Comparison of ENCODE assay signal across 8 mouse cellular contexts in genomic region chr11:35948457-35948881, GRCm38 (mm10). TPM values are rescaled to one million over a fixed set of nuclear protein-coding genes. Genes with fewer than 3 reads are reported as not detected.
DNase-seq lines count a peak whose midpoint lies in the region; ATAC-seq lines count a peak whose summit lies in the region.
"Had no signal": no experiment of that assay in that cellular context is flagged by ENCODE, and none has a peak within 500 bp of the region (broad histone marks: within the 10 kb centered on the region; RNA-seq: fewer than 3 reads in every experiment).

No protein-coding gene starts in this region.

- H3K27me3 ChIP-seq in midbrain, embryonic 10.5 days (ENCODE audit: low read depth, poor library complexity, severe bottlenecking) = no peaks in the 10 kb centered on the region
- H3K27me3 ChIP-seq in midbrain, embryonic 16.5 days (ENCODE audit: control insufficient read depth, insufficient read depth, low read depth, low read length) = no peaks in the 10 kb centered on the region
- no peaks in the 10 kb centered on the region for H3K27me3 ChIP-seq in hindbrain, embryonic 14.5 days (ENCODE audit: control insufficient read depth, insufficient read depth, low read length)
- H3K27me3 ChIP-seq in midbrain, embryonic 14.5 days (ENCODE audit: control insufficient read depth, insufficient read depth, low read length) = no peaks in the 10 kb centered on the region

- no peaks in the 10 kb centered on the region for H3K36me3 ChIP-seq in midbrain, embryonic 10.5 days
- H3K36me3 ChIP-seq in midbrain, embryonic 16.5 days (ENCODE audit: control insufficient read depth, insufficient read depth, low read length) = no peaks in the 10 kb centered on the region
- H3K36me3 ChIP-seq in hindbrain, embryonic 14.5 days (replicated peaks; ENCODE audit: control insufficient read depth, insufficient read depth) = no peaks in the 10 kb centered on the region
- H3K36me3 ChIP-seq in midbrain, embryonic 14.5 days (ENCODE audit: control insufficient read depth, insufficient read depth, low read length) = no peaks in the 10 kb centered on the region

- H3K4me3 ChIP-seq in midbrain, embryonic 10.5 days = no peak overlapping the region
- no peak overlapping the region for H3K4me3 ChIP-seq in midbrain, embryonic 16.5 days (ENCODE audit: low read depth, low read length)
- H3K4me3 ChIP-seq in hindbrain, embryonic 14.5 days (replicated peaks; ENCODE audit: low read length) = no peak overlapping the region
- no peak overlapping the region for H3K4me3 ChIP-seq in midbrain, embryonic 14.5 days (replicated peaks; ENCODE audit: low read depth, low read length)

- H3K4me1 ChIP-seq in midbrain, embryonic 10.5 days = peaks cover 51% of the 10 kb centered on the region
- H3K4me1 ChIP-seq in midbrain, embryonic 16.5 days (ENCODE audit: control insufficient read depth, insufficient read depth, low read length) = peaks cover 3% of the 10 kb centered on the region
- 0 out of 2 replicates have a peak, but pooled peaks cover 4% of the 10 kb centered on the region for H3K4me1 ChIP-seq in hindbrain, embryonic 14.5 days (replicated peaks; ENCODE audit: control insufficient read depth, insufficient read depth, low read length)
- peaks cover 9% of the 10 kb centered on the region; the same call in 1 of the 2 replicates for H3K4me1 ChIP-seq in midbrain, embryonic 14.5 days (ENCODE audit: control insufficient read depth, insufficient read depth, low read length)

- peak; percentile 55 for DNase-seq in midbrain, embryonic 10.5 days (ENCODE audit: low spot score)
- peak; percentile 58 for DNase-seq in embryo, embryonic 11 days
- DNase-seq in hindbrain, embryonic 14.5 days (ENCODE audit: low spot score) = no peak
- DNase-seq in midbrain, embryonic 14.5 days = peak; percentile 35
- DNase-seq in c-Kit-positive CD71-positive TER-119-positive erythroid progenitor cells, embryonic 14.5 days (ENCODE audit: low spot score) = no peak
- DNase-seq in ovary, adult 18-20 months (ENCODE audit: low spot score) = no peak
- DNase-seq: cerebellum, adult 11 months had no signal

- no peak overlapping the region for H3K4me2 ChIP-seq in midbrain, embryonic 16.5 days (ENCODE audit: low read length)
- no peak overlapping the region for H3K4me2 ChIP-seq in hindbrain, embryonic 14.5 days (replicated peaks)
- no peak overlapping the region for H3K4me2 ChIP-seq in midbrain, embryonic 14.5 days (ENCODE audit: low read length)

- 35% methylated on average over 6 of the region's 6 CpGs for WGBS in midbrain, embryonic 10.5 days
- 12% methylated on average over 6 of the region's 6 CpGs for WGBS in midbrain, embryonic 16.5 days
- WGBS in hindbrain, embryonic 14.5 days = 33% methylated on average over 6 of the region's 6 CpGs
- WGBS in midbrain, embryonic 14.5 days = 14% methylated on average over 6 of the region's 6 CpGs

- ATAC-seq in midbrain, embryonic 16.5 days = no peak
- peak; percentile 53; the same call in 1 of the 2 replicates for ATAC-seq in hindbrain, embryonic 14.5 days (ENCODE audit: low FRiP score)
- no peak for ATAC-seq in midbrain, embryonic 14.5 days (ENCODE audit: low FRiP score, low TSS enrichment)

- H3K9ac ChIP-seq in midbrain, embryonic 16.5 days (ENCODE audit: low read depth, low read length) = no peak overlapping the region
- no peak overlapping the region for H3K9ac ChIP-seq in hindbrain, embryonic 14.5 days
- H3K9ac ChIP-seq in midbrain, embryonic 14.5 days (replicated peaks; ENCODE audit: low read length) = no peak overlapping the region

- peak overlapping the region; percentile 39 for H3K27ac ChIP-seq in midbrain, embryonic 10.5 days (replicated peaks)
- no peak overlapping the region for H3K27ac ChIP-seq in midbrain, embryonic 16.5 days (ENCODE audit: low read length)
- H3K27ac ChIP-seq in hindbrain, embryonic 14.5 days = no peak overlapping the region
- H3K27ac ChIP-seq in midbrain, embryonic 14.5 days (replicated peaks; ENCODE audit: low read depth, low read length) = no peak overlapping the region

- no peaks in the 10 kb centered on the region for H3K9me3 ChIP-seq in midbrain, embryonic 10.5 days (replicated peaks)
- no peaks in the 10 kb centered on the region for H3K9me3 ChIP-seq in midbrain, embryonic 16.5 days (replicated peaks; ENCODE audit: control insufficient read depth, low read length, poor library complexity, severe bottlenecking)
- no peaks in the 10 kb centered on the region for H3K9me3 ChIP-seq in hindbrain, embryonic 14.5 days (ENCODE audit: control insufficient read depth, low read length)
- H3K9me3 ChIP-seq in midbrain, embryonic 14.5 days (ENCODE audit: control insufficient read depth, low read length) = no peaks in the 10 kb centered on the region

RNA-seq across cellular contexts. Expression of gene Wwc1, which starts 31.9 kb away (rescaled TPM):
- 5.0 and 5.3 TPM in 2 replicates for polyA plus RNA-seq in midbrain, embryonic 10.5 days (2016; fragmentation: Nextera tagmentation; extraction: Ambion mirVana)
- 6.9 and 7.8 TPM in 2 replicates for polyA plus RNA-seq in midbrain, embryonic 16.5 days (2015; fragmentation: Nextera tagmentation; extraction: Ambion mirVana)
- 9.3 and 10.1 TPM in 2 replicates for polyA plus RNA-seq in hindbrain, embryonic 14.5 days (2014; fragmentation: Nextera tagmentation; extraction: Ambion mirVana)
- polyA plus RNA-seq in midbrain, embryonic 14.5 days (2014; fragmentation: Nextera tagmentation; extraction: Ambion mirVana) = 8.8 and 10.3 TPM in 2 replicates

Comparison
In these comparisons a context has a peak if more than half of its experiments do, and no peak if none do; other contexts are left out.
1. DNase-seq: peak in midbrain, embryonic 10.5 days (single experiment), embryo, embryonic 11 days (single experiment) and midbrain, embryonic 14.5 days (single experiment); none in hindbrain, embryonic 14.5 days (single experiment), c-Kit-positive CD71-positive TER-119-positive erythroid progenitor cells, embryonic 14.5 days (single experiment) and ovary, adult 18-20 months (single experiment).